Comparison of ENCODE assay signal across 9 mouse cellular contexts in genomic region chr11:95251295-95251694, GRCm38 (mm10). TPM values are rescaled to one million over a fixed set of nuclear protein-coding genes. Genes with fewer than 3 reads are reported as not detected.
DNase-seq lines count a peak whose midpoint lies in the region; TF ChIP-seq lines count a peak whose summit lies in the region.
"Had no signal": no experiment of that assay in that cellular context is flagged by ENCODE, and none has a peak within 500 bp of the region (broad histone marks: within the 10 kb centered on the region; RNA-seq: fewer than 3 reads in every experiment).

No protein-coding gene starts in this region.

- no peaks in the 10 kb centered on the region for H3K79me2 ChIP-seq in C2C12 (ENCODE audit: control insufficient read depth, insufficient read depth)

- 5% methylated on average over 11 of the region's 11 CpGs for WGBS in lung, adult 2 months

- intact Hi-C loops in gastrocnemius, postnatal 36 days (cut with DNase I), result loop anchor here (1.0 kb wide), 1 partner anchor 134 kb away; no protein-coding TSS in a partner anchor

- no peaks in the 10 kb centered on the region for H3K36me3 ChIP-seq in C2C12 (ENCODE audit: control insufficient read depth, insufficient read depth)
- H3K36me3 ChIP-seq: heart, embryonic 15.5 days had no signal

- peak; percentile 68 for TF ChIP-seq CTCF in C2C12 (IDR thresholded peaks at IDR 0.05; ENCODE audit: control insufficient read depth, insufficient read depth, insufficient read length)
- TF ChIP-seq CTCF in lung, adult 2 months (IDR thresholded peaks at IDR 0.05; ENCODE audit: insufficient read depth, low read length), result peak; percentile 89

- no peak for TF ChIP-seq POLR2A in lung, adult 2 months (IDR thresholded peaks at IDR 0.05; ENCODE audit: borderline replicate concordance, extremely low read depth, low read depth, low read length)

- H3K27me3 ChIP-seq in C2C12 (ENCODE audit: control insufficient read depth, insufficient read depth, insufficient read length), result no peaks in the 10 kb centered on the region

- no peak overlapping the region for H3ac ChIP-seq in C2C12 (ENCODE audit: control insufficient read depth, insufficient read length, low read depth)

- no peaks in the 10 kb centered on the region for H3K79me3 ChIP-seq in C2C12 (ENCODE audit: low read depth)

- peak; percentile 86 for DNase-seq in NIH3T3 (ENCODE audit: low read depth)
- DNase-seq in cerebellum, postnatal 14 days, result peak; percentile 90
- peak; percentile 66 to 69 for DNase-seq in gastrocnemius, postnatal 36 days
- DNase-seq in kidney, postnatal 36 days, result peak; percentile 74 to 89
- peak; percentile 72 for DNase-seq in lung, adult 2 months
- DNase-seq in retina, postnatal 7 days (ENCODE audit: low read depth, low spot score), result peak; percentile 65
- peak; percentile 68 for DNase-seq in urinary bladder, adult 2 months (ENCODE audit: low spot score)

- no peak overlapping the region for H3K4me3 ChIP-seq in C2C12 (ENCODE audit: insufficient read depth, poor library complexity, severe bottlenecking)
- no peak overlapping the region for H3K4me3 ChIP-seq in lung, adult 2 months (replicated peaks; ENCODE audit: extremely low read depth, low read depth, low read length)
- H3K4me3 ChIP-seq: heart, embryonic 15.5 days had no signal

- no peaks in the 10 kb centered on the region for H3K4me1 ChIP-seq in lung, adult 2 months (ENCODE audit: control insufficient read depth, insufficient read depth, low read length)

TF ChIP-seq in C2C12, 6 proteins besides CTCF, POLR2A, EP300 and RAD21:
- TF ChIP-seq MAX (IDR thresholded peaks at IDR 0.05) (no peak), MYOD1 (IDR thresholded peaks at IDR 0.05; ENCODE audit: control insufficient read depth, insufficient read length, low read depth) (no peak), MYOG (IDR thresholded peaks at IDR 0.05; ENCODE audit: control insufficient read depth, extremely low read depth, insufficient read length) (no peak), USF1 (IDR thresholded peaks at IDR 0.05; ENCODE audit: low read depth) (no peak), CEBPB (IDR thresholded peaks at IDR 0.05; ENCODE audit: low read depth) (no peak)

RNA-seq across cellular contexts. Expression of gene Tac4, which starts 10.0 kb away (rescaled TPM):
- polyA plus RNA-seq in C2C12 (2012; fragmentation: generic; extraction: Trizol), result 0.04 TPM
- total RNA-seq in gastrocnemius, postnatal 36 days (2021), result not detected
- polyA plus RNA-seq in lung, adult 2 months (2012; rRNA removed), result 0.09 and 0.12 TPM in 2 replicates
- polyA plus RNA-seq in urinary bladder, adult 2 months (2012; rRNA removed), result 0.06 TPM in 1 of 2 replicates, not detected in the other
- polyA plus RNA-seq: heart, embryonic 15.5 days had no signal

RNA-seq across cellular contexts. Expression of gene Kat7, which starts 58.8 kb away (rescaled TPM):
- 44.3 TPM for polyA plus RNA-seq in C2C12 (2012; fragmentation: generic; extraction: Trizol)
- total RNA-seq in gastrocnemius, postnatal 36 days (2021), result 10 to 100 TPM; 20.8 to 25.1 TPM
- polyA plus RNA-seq in lung, adult 2 months (2012; rRNA removed), result 21.5 and 37.2 TPM in 2 replicates
- 36.3 and 38.0 TPM in 2 replicates for polyA plus RNA-seq in urinary bladder, adult 2 months (2012; rRNA removed)
